Mouse (Mus musculus) neural tube, embryonic 14.5 days (tissue): Measurements from ENCODE around the gene Nsmce1. TPM values are rescaled to one million over a fixed set of nuclear protein-coding genes. Genes with fewer than 3 reads are reported as not detected.
A peak's percentile ranks its signal among the peaks of the same experiment; 100 is the strongest.

Source experiments
- ATAC-seq: fragments of 200-750 bp; cut with Nextera tagmentation; 2 replicates; pipeline ENCODE4 v1.8.0; 2017; ENCODE audit warnings: low read depth, mild to moderate bottlenecking, moderate TSS enrichment, moderate library complexity
- H3K27ac ChIP-seq: fragments of 300-500 bp; sonication (generic); 2 replicates; pipeline ENCODE4 v1.5.1; 2014; ENCODE audit warnings: low read depth, mild to moderate bottlenecking, control low read depth, low read length, moderate library complexity, mixed read lengths
- H3K27me3 ChIP-seq: fragments of 300-500 bp; sonication (generic); 2 replicates; pipeline ENCODE4 v1.6.1; 2014; ENCODE audit warnings: low read length; ENCODE audit not compliant: control insufficient read depth, insufficient read depth
- H3K36me3 ChIP-seq: fragments of 300-500 bp; sonication (generic); 2 replicates; pipeline ENCODE4 v1.6.1; 2014; ENCODE audit warnings: low read length, mixed read lengths; ENCODE audit not compliant: control insufficient read depth, insufficient read depth
- H3K4me1 ChIP-seq: fragments of 300-500 bp; sonication (generic); 2 replicates; pipeline ENCODE4 v1.6.1; 2014; ENCODE audit warnings: low read length; ENCODE audit not compliant: control insufficient read depth, insufficient read depth
- H3K4me2 ChIP-seq: fragments of 300-500 bp; sonication (generic); 2 replicates; pipeline ENCODE4 v1.6.1; 2014; ENCODE audit warnings: mild to moderate bottlenecking, low read depth, low read length, control low read depth
- H3K4me3 ChIP-seq: fragments of 300-500 bp; sonication (generic); 2 replicates; pipeline ENCODE4 v1.5.1; 2014; ENCODE audit warnings: low read depth, low read length, control low read depth, mixed read lengths
- H3K9ac ChIP-seq: fragments of 300-500 bp; sonication (generic); replicated peaks from 2 replicates; pipeline ENCODE4 v1.6.1; 2014; ENCODE audit warnings: low read depth, mild to moderate bottlenecking, control low read depth, low read length, mixed read lengths
- H3K9me3 ChIP-seq: fragments of 300-500 bp; sonication (generic); 2 replicates; pipeline ENCODE4 v1.6.1; 2016; ENCODE audit warnings: low read length; ENCODE audit not compliant: control insufficient read depth
- WGBS: fragments of 180-500 bp; shearing (Covaris S2); extraction: QIAGEN DNeasy Blood & Tissue Kit; methylation state at CpG from one replicate; pipeline ENCODE4 v1.1.7; 2014; 5-methylcytosine and 5-hydroxymethylcytosine counted together
- polyA plus RNA-seq: library from polyadenylated mRNA; unstranded; fragments of >200 nt; fragmentation: Nextera tagmentation; extraction: Ambion mirVana; gene quantifications from 2 replicates; pipeline ENCODE4 v1.2.1, GENCODE M21; 2014

Gene Nsmce1
- polyA plus RNA-seq, 1 experiment from 2014 or later = 91.9 TPM

GRCm38 (mm10) chr7:125484791-125485190 is 6.6 kb downstream of the Nsmce1 start:
- H3K9me3 ChIP-seq = no peaks in the 10 kb centered on the region

DNA sequence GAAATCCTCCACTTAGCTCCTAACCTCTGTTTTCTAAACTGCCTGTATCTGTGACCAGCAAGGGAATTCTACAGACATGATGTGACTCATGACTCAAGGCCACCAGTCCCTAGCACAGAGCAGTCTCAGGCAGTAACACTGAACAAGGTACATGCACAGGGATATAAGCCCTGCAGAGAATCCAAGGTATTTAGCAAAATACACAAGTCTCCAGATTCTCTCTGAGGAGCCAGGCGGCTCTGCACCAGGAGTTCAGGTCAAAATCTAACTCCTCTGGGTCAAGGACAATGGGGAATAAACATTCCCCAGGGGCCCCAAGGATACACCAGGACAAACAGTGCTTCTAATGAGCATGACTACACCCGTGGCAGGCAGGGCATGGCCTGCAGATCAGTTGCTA is 8.5 kb downstream of the Nsmce1 start:
- Histone ChIP-seq H3K4me1 (no peaks in the 10 kb centered on the region), H3K36me3 (peaks cover 6% of the 10 kb centered on the region; the same call in 1 of the 2 replicates), H3K9me3 (no peaks in the 10 kb centered on the region), H3K27ac (no peak overlapping the region), H3K27me3 (no peaks in the 10 kb centered on the region), H3K9ac (no peak overlapping the region), H3K4me2 (no peak overlapping the region), H3K4me3 (no peak overlapping the region)
- WGBS = 47% methylated on average over 2 of the region's 2 CpGs
- ATAC-seq = no peak

More at GRCm38 (mm10) chr7:125484791-125485190, 6.6 kb downstream of the Nsmce1 start:
- ATAC-seq = no peak
- Histone ChIP-seq H3K27me3 (no peaks in the 10 kb centered on the region), H3K36me3 (peaks cover 6% of the 10 kb centered on the region; the same call in 1 of the 2 replicates), H3K4me2 (no peak overlapping the region), H3K4me1 (no peaks in the 10 kb centered on the region), H3K9ac (no peak overlapping the region), H3K27ac (no peak overlapping the region), H3K4me3 (no peak overlapping the region)
- 91% methylated on average over 7 of the region's 7 CpGs for WGBS

DNA sequence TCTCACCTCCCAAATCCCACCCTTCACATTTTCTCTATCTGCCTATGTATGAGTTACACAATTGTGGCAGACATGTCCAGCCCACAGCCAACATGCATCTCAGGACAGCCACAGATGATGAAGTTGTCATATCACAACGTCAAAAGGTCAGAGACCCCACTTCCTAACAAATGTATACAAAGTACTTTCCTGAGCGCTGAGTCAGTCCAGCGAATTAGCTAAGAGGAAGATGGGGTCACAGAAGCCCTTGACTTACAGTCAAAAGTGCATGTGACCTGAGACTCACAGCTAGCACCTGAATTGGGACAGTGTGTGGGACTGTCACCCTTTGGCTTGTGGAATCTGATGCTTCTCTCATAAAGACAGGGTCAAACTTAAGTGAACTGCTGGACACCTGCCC is 9.1 kb downstream of the Nsmce1 start:
- Histone ChIP-seq H3K9me3 (no peaks in the 10 kb centered on the region), H3K27ac (no peak overlapping the region), H3K9ac (no peak overlapping the region), H3K36me3 (peaks cover 6% of the 10 kb centered on the region; the same call in 1 of the 2 replicates), H3K27me3 (no peaks in the 10 kb centered on the region), H3K4me3 (no peak overlapping the region), H3K4me1 (no peaks in the 10 kb centered on the region), H3K4me2 (no peak overlapping the region)
- ATAC-seq = no peak
- 88% methylated on average over 3 of the region's 3 CpGs for whole genome bisulfite sequencing

DNA sequence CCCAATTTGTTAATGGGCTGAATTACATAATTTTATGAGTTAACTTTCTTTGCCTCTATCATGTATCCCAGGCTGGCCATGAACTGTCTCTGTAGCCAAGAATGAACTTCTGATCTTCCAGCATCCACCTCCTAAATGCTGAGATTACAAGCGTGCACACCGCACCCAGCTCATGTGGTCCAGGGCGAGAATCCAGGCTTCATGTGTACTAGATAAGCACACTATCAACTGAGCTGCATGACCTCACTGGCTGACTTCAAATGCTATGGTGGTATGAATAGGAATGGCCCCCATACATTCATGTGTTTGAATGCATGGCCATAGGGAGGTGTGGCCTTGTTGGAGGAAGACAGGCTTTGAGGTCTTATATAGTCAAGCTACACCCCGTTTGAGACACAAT is 10.9 kb downstream of the Nsmce1 start:
- H3K36me3 ChIP-seq = peaks cover 6% of the 10 kb centered on the region; the same call in 1 of the 2 replicates
- WGBS = 97% methylated on average over 4 of the region's 4 CpGs
- no peaks in the 10 kb centered on the region for H3K27me3 ChIP-seq
- 0 out of 2 replicates have a peak, but pooled peaks cover 3% of the 10 kb centered on the region for H3K4me1 ChIP-seq
- no peak overlapping the region for H3K4me3 ChIP-seq
- no peak for ATAC-seq
- no peak overlapping the region for H3K4me2 ChIP-seq
- H3K27ac ChIP-seq = no peak overlapping the region
- no peak overlapping the region for H3K9ac ChIP-seq
- no peaks in the 10 kb centered on the region for H3K9me3 ChIP-seq

DNA sequence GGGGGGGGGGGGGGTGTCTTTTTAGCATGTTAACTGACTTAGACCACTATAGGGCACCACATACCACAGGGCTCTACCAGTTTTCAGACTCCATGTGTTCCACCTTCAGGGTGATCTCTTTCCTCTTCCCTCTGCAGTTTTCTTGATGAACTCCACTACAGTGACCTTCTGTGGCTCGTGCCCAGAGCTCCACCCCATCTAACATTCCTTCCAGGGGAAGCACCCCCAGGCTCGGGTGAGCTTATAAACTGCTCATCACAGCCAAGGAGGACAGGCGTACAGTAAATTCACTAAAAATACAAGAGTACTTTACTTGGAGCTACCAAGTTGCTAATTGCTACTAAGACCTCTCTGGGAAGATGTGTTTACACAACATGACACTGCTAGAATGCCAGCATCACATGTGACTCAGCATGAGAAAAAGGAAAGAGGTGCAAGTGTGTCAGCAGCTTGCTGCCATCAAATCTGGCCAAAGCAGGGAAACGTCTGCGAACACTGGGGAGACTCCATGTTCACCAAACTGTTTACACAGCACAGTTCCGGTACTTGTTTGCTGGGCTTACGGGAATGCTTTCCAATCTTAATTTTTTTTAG is 12.9 kb downstream of the Nsmce1 start:
- WGBS = 81% methylated on average over 7 of the region's 7 CpGs

GRCm38 (mm10) chr7:125475601-125476251 is 15.7 kb downstream of the Nsmce1 start:
- Histone ChIP-seq H3K4me1 (0 out of 2 replicates have a peak, but pooled peaks cover 3% of the 10 kb centered on the region), H3K36me3 (no peaks in the 10 kb centered on the region), H3K9ac (no peak overlapping the region), H3K9me3 (no peaks in the 10 kb centered on the region), H3K27me3 (no peaks in the 10 kb centered on the region), H3K27ac (peak overlapping the region; percentile 35), H3K4me2 (no peak overlapping the region), H3K4me3 (no peak overlapping the region)
- 44% methylated on average over 11 of the region's 11 CpGs for whole genome bisulfite sequencing
- ATAC-seq = 0 out of 2 replicates have a peak, but pooled peaks have one; percentile 15

More for the DNA sequence above, 12.9 kb downstream of the Nsmce1 start:
- no peak overlapping the region for H3K4me2 ChIP-seq
- no peaks in the 10 kb centered on the region for H3K9me3 ChIP-seq
- H3K4me1 ChIP-seq = 0 out of 2 replicates have a peak, but pooled peaks cover 3% of the 10 kb centered on the region
- H3K9ac ChIP-seq = no peak overlapping the region
- ATAC-seq = no peak
- H3K27me3 ChIP-seq = no peaks in the 10 kb centered on the region
- no peak overlapping the region for H3K27ac ChIP-seq
- no peaks in the 10 kb centered on the region for H3K36me3 ChIP-seq
- no peak overlapping the region for H3K4me3 ChIP-seq

- H3K27ac ChIP-seq = no peak overlapping the region
- no peak overlapping the region for H3K4me3 ChIP-seq
- H3K9ac ChIP-seq = no peak overlapping the region
- H3K9me3 ChIP-seq = no peaks in the 10 kb centered on the region
- 0 out of 2 replicates have a peak, but pooled peaks cover 3% of the 10 kb centered on the region for H3K4me1 ChIP-seq
- 78% methylated on average over 4 of the region's 4 CpGs for WGBS
- ATAC-seq = no peak
- no peaks in the 10 kb centered on the region for H3K27me3 ChIP-seq
- no peak overlapping the region for H3K4me2 ChIP-seq
- no peaks in the 10 kb centered on the region for H3K36me3 ChIP-seq
Measured at GRCm38 (mm10) chr7:125474535-125474934, 16.9 kb downstream of the Nsmce1 start.

GRCm38 (mm10) chr7:125471991-125472741 is 19.2 kb downstream of the Nsmce1 start:
- H3K4me2 ChIP-seq = no peak overlapping the region
- H3K4me1 ChIP-seq = 0 out of 2 replicates have a peak, but pooled peaks cover 3% of the 10 kb centered on the region
- ATAC-seq = peak; percentile 74; the same call in 1 of the 2 replicates
- 35% methylated on average over 13 of the region's 13 CpGs for WGBS
- no peaks in the 10 kb centered on the region for H3K9me3 ChIP-seq
- no peak overlapping the region; the same call in 1 of the 2 replicates for H3K27ac ChIP-seq
- no peak overlapping the region for H3K9ac ChIP-seq
- H3K27me3 ChIP-seq = no peaks in the 10 kb centered on the region
- H3K4me3 ChIP-seq = no peak overlapping the region
- peaks cover 4% of the 10 kb centered on the region for H3K36me3 ChIP-seq
